Mouse (Mus musculus) brain, adult 2 months (tissue): ENCODE measurements at regions not wholly inside any gene's neighbourhood (a gene's known extent, or its start where the extent isn't known, plus 50 kb on each side); places are given as distances from the start of the nearest gene placed in this dataset.
A peak's percentile ranks its signal among the peaks of the same experiment; 100 is the strongest.
"Not testable (repeated sequence)": the region's sequence is repeated elsewhere in the genome, so short reads cannot be mapped to it uniquely, and the experiment has no call there.

Source experiments
- DNase-seq: peaks from one replicate; pipeline ENCODE4 v3.0.0; 2011; ENCODE audit warnings: low read depth, low spot score

DNA sequence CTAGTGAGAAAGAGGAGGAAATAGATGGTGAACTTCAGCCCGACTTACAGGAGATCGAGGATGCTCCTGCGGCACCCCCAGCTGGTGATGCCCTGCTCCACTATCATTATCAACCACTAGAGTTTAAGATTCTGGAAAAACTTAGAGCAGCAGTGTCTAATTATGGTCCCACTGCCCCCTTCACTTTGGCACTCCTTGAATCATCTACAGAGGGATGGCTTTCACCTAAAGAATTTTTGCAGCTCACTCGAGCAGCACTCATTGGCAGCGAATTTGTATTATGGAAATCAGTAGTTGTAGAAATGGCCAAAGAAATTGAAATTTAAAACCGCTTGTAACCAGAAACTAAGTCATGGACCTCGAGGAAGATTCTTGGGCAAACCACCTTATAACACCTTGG, 1229.1 kb upstream of the Arrdc3 start:
- peak; percentile 1 for DNase-seq

DNA sequence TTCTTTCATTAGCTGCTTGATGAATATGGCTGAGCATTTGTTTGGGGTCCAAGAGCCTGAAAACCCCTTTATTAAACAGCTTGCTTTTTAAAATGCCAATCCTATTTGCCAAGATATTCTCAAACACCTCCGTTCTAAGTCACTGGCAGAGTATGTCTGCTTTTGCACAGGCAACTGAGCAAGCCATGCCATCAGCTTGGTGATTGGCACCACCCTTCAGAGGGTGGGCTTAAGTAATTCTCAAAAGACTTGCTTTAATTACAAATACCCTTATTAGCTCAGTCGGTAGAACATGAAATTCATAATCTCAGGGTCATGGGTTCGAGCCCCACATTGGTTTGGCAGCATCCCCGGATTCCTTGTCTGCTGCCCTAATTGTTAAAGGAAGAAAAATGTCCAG, 1228.5 kb upstream of the Arrdc3 start:
- no peak for DNase-seq

DNA sequence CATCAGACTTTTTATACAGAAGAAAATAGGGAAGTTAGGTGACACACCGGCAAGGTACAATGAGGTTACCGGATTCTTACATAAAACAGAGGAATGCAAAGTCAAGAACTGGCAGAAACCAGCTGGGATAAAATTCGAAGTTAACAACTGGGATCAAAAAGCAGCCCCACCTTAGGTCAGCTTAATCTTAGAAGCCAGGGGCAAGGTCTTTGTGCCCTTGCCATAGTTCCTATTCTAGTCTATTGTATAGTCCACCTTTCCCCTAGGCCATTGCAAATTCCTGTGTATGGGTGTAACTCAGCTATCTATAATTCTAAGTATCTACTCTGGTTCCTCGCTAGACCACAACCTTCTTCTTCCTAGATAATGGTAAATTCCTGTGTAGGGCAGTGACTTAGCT, 1214.4 kb upstream of the Arrdc3 start:
- DNase-seq: not testable (repeated sequence)

GRCm38 (mm10) chr13:79673358-79673757, 1209.8 kb upstream of the Arrdc3 start:
- DNase-seq: no peak

DNA sequence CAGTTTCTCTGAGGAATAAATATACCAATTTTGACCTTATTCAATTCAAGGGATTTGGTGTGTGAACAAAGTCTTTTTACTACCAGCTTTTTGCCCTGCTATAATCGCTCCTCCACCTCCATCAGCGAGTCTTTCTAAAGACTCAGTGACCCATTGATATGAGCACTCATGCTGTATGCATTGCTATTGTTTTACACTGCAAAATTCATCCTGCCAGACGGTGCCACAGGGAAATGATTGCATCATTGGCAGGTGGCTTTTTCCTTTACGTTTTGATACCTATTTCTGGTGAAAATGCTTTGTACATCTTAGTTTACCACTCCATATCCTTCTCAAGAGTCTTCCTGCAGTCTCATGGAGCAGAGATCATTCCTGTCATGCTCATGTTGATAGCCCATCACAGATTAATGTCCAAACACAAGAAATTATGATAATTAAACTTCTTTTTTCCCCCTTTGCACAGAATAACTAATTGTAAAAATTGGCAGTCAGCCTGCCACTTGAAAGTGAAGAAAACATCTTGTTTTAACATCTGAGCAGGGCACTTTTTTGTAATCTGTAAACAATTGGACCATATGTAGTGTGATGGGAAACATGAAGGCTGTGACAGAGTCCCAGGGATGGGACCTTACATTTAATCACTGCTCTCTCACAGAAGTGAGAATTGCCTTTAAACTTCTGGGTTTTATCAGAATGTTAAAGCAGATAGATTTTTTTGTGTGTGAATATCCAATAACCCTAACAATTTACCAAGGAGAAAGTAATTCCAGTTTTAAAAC, 1185.1 kb upstream of the Arrdc3 start:
- DNase-seq: no peak

DNA sequence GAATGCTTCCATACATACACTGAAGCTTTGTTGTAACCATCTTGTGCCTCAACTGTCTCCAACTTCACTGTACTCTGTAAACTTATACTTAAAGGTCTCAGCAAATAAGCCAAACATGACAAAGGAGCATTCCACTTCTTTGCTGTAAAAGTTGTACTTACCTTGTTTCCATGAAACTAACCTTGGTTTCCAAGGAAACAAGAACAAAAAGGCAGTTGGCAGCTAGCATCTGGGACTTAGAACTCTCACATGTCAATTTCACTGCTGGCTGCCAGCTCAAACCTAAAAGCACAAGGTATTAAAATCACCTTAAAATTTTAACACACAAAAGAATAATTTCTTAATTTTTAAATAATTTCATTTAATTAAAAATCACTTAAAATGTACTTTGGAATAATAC, 1183.7 kb upstream of the Arrdc3 start:
- DNase-seq: peak; percentile 6
